Mouse (Mus musculus) embryo, embryonic 10 days (tissue): ENCODE results near the gene Glt1d1.

ENCODE experiments used
- DNase-seq: peaks from one replicate; pipeline ENCODE4 v3.0.0-alpha.2; 2015; ENCODE audit warnings: low spot score

The Glt1d1 gene

GRCm38 (mm10) chr5:127631671-127632070 lies 391 bp upstream of the Glt1d1 start:
- DNase-seq = no peak

GRCm38 (mm10) chr5:127633188-127633587 lies 1.1 kb downstream of the Glt1d1 start:
- no peak for DNase-seq

- no peak for DNase-seq
Observed at GRCm38 (mm10) chr5:127633666-127634065, 1.6 kb downstream of the Glt1d1 start.

- no peak for DNase-seq
Observed at GRCm38 (mm10) chr5:127637622-127638021, 5.6 kb downstream of the Glt1d1 start.

- no peak for DNase-seq
Observed at GRCm38 (mm10) chr5:127638177-127638576, 6.1 kb downstream of the Glt1d1 start.

GRCm38 (mm10) chr5:127639067-127639605 lies 7.1 kb downstream of the Glt1d1 start:
- no peak for DNase-seq

- no peak for DNase-seq
Observed at GRCm38 (mm10) chr5:127639635-127640034, 7.6 kb downstream of the Glt1d1 start.

GRCm38 (mm10) chr5:127640359-127640758 lies 8.3 kb downstream of the Glt1d1 start:
- no peak for DNase-seq

GRCm38 (mm10) chr5:127641185-127641958 lies 9.3 kb downstream of the Glt1d1 start:
- DNase-seq = no peak

GRCm38 (mm10) chr5:127648046-127648445 lies 16.0 kb downstream of the Glt1d1 start:
- peak; percentile 31 for DNase-seq

- peak; percentile 31 for DNase-seq
Observed at GRCm38 (mm10) chr5:127649077-127649476, 17.0 kb downstream of the Glt1d1 start.

- DNase-seq = no peak
Observed at GRCm38 (mm10) chr5:127658257-127658656, 26.2 kb downstream of the Glt1d1 start.

- no peak for DNase-seq
Observed at GRCm38 (mm10) chr5:127659312-127659711, 27.2 kb downstream of the Glt1d1 start.

GRCm38 (mm10) chr5:127660267-127660666 lies 28.2 kb downstream of the Glt1d1 start:
- no peak for DNase-seq

- no peak for DNase-seq
Observed at GRCm38 (mm10) chr5:127660979-127661378, 28.9 kb downstream of the Glt1d1 start.

GRCm38 (mm10) chr5:127673913-127674312 lies 41.9 kb downstream of the Glt1d1 start:
- no peak for DNase-seq

- no peak for DNase-seq
Observed at GRCm38 (mm10) chr5:127677561-127677960, 45.5 kb downstream of the Glt1d1 start.

- DNase-seq = no peak
Observed at GRCm38 (mm10) chr5:127678501-127678900, 46.4 kb downstream of the Glt1d1 start.

- no peak for DNase-seq
Observed at GRCm38 (mm10) chr5:127688568-127689170, 56.6 kb downstream of the Glt1d1 start.

GRCm38 (mm10) chr5:127691085-127691484 lies 59.0 kb downstream of the Glt1d1 start:
- DNase-seq = no peak

GRCm38 (mm10) chr5:127691581-127691980 lies 59.5 kb downstream of the Glt1d1 start:
- peak; percentile 81 for DNase-seq

GRCm38 (mm10) chr5:127695898-127696297 lies 63.8 kb downstream of the Glt1d1 start:
- no peak for DNase-seq

GRCm38 (mm10) chr5:127696602-127697001 lies 64.5 kb downstream of the Glt1d1 start:
- DNase-seq = no peak
